Mouse (Mus musculus) common myeloid progenitor, adult 5-6 weeks (primary cell): ENCODE results near the gene Eef1g. TPM values are rescaled to one million over a fixed set of nuclear protein-coding genes. Genes with fewer than 3 reads are reported as not detected.
"Not testable (repeated sequence)": the region's sequence is repeated elsewhere in the genome, so short reads cannot be mapped to it uniquely, and the experiment has no call there.

Experiments
- ATAC-seq: replicated peaks from 2 replicates; pipeline ENCODE4 v1.8.0; 2016; ENCODE audit warnings: low read depth, mild to moderate bottlenecking, moderate TSS enrichment, inconsistent platforms; ENCODE audit not compliant: poor library complexity, severe bottlenecking
- total RNA-seq: library from RNA; stranded (forward); fragments of 200-1000, 187-1606 nt; gene quantifications from 2 replicates; pipeline ENCODE4 v1.2.3, GENCODE M21; 2017

The Eef1g gene
- total RNA-seq, 1 experiment from 2014 or later: 789 TPM

DNA sequence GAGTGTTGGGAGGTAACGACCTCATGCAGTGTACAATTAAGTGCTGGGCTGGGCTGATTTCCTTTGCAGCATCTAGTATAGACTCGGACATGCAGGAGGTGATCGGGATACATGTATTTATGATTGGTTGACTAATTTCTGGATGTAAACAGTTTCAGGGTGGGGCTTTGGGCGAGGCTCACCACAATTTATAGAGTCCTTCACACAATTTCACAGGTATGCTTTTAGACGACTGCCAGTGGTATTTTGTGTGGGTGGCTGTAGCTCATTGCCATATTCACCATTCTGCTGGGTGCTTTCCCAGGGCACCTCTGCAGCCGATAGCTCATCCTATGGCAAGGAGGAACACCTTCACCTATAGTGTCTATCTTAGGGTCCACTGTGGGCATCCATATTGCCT, 31.7 kb downstream of the Eef1g start:
- no peak for ATAC-seq

DNA sequence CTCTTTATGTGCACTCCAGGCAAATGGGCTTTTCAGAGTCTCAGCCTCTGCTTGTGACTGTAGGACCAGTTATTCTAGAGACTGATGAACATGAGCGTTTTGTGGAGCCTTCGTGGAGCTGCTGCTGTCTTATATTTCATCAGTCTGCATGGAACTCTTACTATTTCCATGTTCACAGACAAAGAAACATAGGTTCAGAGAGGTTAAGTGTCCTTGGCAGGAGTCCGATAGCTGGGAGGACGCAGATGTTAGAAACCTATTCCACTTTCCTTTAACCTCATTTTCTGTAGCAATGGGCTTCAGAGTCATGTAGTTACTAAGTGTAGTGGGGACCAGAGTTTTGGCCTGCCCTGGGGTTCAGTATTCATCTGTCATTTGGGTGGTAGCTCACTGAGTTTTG, 32.4 kb downstream of the Eef1g start:
- ATAC-seq: no peak

DNA sequence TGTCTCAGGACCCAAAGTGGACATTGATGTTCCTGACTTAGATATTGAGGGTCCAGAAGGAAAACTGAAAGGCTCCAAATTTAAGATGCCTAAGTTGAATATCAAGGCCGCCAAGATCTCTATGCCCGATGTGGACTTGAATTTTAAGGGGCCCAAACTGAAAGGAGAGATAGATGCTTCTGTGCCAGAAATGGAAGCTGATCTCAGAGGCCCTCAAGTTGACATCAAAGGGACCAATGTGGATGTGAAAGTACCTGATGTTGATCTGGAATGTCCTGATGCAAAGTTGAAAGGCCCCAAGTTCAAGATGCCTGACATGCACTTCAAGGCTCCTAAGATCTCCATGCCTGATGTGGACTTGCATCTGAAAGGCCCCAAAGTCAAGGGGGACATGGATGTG, 40.1 kb downstream of the Eef1g start:
- not testable (repeated sequence) for ATAC-seq

DNA sequence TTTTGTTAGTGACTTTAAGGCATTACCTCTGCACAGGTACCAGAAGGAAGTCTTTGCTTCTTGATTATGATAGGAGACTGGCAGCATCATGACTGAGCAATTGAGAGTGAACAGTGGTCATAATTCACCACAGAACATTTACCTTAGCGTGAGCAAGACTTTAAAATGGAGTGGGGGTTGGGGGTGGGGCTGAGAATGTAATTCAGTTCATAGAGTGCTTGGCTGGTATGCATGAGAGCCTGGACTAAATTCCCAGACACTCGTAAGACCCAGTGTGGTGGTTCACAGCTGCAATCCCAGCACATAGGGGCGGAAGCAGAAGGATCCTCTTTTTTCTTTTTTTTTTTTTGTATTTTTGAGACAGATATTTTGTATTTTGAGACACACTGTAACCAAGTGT, 52.5 kb downstream of the Eef1g start:
- ATAC-seq: no peak

DNA sequence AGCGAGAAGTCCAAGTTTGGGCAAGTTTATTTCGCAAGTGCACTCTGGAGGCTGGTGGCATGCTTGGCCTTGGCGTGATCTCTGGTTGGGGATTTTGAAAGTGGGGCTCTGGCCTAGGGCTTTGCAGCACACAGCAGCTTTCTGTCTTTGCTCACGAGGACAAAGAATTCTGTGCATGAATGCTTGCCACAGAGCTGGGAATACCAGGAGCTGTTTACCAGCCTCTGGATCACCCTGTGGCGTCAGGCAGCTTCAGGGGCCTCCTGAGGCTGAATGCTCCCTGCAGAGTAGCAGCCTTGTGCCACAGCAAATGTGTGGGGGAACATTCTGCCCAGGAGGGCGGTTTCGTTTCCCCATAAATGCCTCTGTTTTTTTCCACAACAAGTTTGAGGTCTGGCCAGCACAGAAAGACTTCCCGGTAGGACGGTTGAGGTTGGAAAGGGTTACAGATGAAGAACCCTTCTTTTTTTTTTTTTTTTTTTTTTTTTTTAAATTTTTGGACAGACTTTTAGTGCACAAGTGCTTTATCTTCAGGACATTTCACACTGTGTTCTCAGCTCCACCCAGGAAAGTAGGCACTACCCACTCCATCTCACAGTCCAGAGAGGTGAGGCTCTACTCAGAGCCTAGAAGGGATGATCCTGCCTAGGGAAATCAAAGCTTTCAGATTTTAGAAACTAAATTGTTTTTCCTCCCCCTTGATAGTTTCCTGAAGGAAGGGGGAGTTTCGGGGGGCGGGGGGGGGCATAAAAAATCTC, 56.4 kb downstream of the Eef1g start:
- ATAC-seq: peak; percentile 85

DNA sequence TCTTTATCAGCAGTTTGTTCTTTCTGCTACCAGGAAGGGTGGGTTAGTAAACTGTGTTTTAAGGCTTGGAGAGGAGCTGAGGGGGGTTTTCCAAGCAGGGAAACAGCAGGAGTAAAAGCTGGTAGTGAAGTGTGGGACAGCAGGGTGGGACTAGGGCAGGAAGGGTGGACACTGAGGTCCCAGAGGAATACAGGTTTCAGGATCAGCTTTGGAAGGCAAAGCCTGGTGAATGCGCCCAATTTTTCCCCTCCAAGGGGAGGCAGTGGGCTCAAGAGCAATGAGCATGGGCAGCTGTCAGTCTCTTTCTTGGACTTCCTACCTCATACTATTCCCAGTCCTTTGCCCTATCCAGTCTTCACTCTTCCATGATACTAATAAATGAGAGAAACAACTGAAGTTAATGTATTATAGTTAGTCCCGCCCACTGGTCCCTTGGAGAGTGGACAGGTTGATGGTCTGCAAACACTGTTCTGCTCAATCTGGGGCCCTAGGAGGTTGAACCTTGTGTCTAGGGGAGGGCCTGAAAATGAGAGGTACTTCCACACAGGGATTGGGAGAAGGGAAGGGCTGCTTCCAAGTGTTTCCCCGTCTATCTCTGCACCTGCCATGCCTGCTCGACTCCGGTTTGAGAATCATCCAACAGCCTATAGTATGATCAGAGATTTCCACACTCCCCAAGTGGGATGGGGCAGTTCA, 58.9 kb downstream of the Eef1g start:
- no peak for ATAC-seq

DNA sequence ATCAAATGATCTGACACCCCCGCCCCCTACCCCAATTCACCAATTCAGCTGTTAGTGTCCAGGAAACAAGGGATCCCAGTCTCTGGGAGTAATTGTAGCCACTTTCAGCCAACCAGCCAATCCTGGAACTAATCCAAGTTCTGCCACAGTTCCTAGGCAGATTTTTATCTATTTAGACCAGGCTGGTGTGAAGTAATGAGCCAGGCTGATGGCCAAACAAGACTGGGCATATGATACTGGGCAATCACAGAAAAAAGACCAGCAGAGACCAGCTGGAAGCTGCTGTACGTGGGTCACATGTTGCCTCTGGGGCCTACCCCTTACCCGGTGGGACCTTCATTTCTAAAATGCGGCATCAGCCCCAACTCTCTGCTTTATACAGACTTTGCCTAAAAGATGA, 59.8 kb downstream of the Eef1g start:
- ATAC-seq: no peak

DNA sequence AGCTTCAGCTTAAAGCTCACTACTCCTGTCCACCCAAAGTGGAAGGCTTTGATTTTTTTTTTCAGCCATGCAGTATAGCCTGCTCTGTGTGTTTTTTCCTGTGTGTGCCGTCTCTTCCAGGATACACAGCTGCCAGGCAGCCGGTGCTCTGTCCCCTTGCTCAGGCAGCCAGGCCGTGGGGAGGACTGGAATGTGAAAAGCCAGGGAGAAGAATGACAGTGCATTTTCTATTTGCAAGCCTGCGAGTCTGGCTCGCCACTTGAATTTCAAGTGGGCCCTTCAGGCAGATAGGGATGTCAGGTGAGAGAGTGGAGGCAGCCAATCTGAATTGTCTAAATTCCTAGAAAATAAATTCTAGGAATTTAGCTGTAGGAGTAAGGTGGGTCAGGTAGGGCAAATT, 61.0 kb downstream of the Eef1g start:
- no peak for ATAC-seq

Other genes starting within 250 kb of the Eef1g start
- gene Slc3a2, start 243.7 kb upstream of the Eef1g start, total RNA-seq: 124 and 150 TPM in 2 replicates
- 121 and 149 TPM in 2 replicates for gene Wdr74, start 231.2 kb upstream of the Eef1g start, total RNA-seq
- gene 1700092M07Rik, start 226.3 kb upstream of the Eef1g start, total RNA-seq: 1.5 and 5.8 TPM in 2 replicates
- gene Stx5a, start 225.6 kb upstream of the Eef1g start, total RNA-seq: 45.7 and 60.0 TPM in 2 replicates
- 126 and 129 TPM in 2 replicates for gene Nxf1, start 210.0 kb upstream of the Eef1g start, total RNA-seq
- gene Tmem223, start 196.0 kb upstream of the Eef1g start, total RNA-seq: 36.9 and 48.2 TPM in 2 replicates
- gene Tmem179b, start 192.6 kb upstream of the Eef1g start, total RNA-seq: 57.4 and 60.0 TPM in 2 replicates
- gene Taf6l, start 180.6 kb upstream of the Eef1g start, total RNA-seq: 10.3 and 11.4 TPM in 2 replicates
- 52.9 and 62.4 TPM in 2 replicates for gene Polr2g, start 168.5 kb upstream of the Eef1g start, total RNA-seq
- 1.8 and 1.9 TPM in 2 replicates for gene Zbtb3, start 164.5 kb upstream of the Eef1g start, total RNA-seq
- gene Ttc9c, start 147.7 kb upstream of the Eef1g start, total RNA-seq: 65.7 and 68.2 TPM in 2 replicates
- gene Hnrnpul2, start 147.0 kb upstream of the Eef1g start, total RNA-seq: 89.1 and 100 TPM in 2 replicates
- gene AC129217.1, start 137.3 kb upstream of the Eef1g start, total RNA-seq: 4.2 TPM in 1 of 2 replicates, not detected in the other
- 34.5 and 41.5 TPM in 2 replicates for gene Bscl2, start 129.6 kb upstream of the Eef1g start, total RNA-seq
- gene Gng3, start 127.8 kb upstream of the Eef1g start, total RNA-seq: not detected in 2 replicates
- gene Lrrn4cl, start 116.3 kb upstream of the Eef1g start, total RNA-seq: 0.73 TPM in 1 of 2 replicates, not detected in the other
- gene Ubxn1, start 95.5 kb upstream of the Eef1g start, total RNA-seq: 176 and 210 TPM in 2 replicates
- 110 and 122 TPM in 2 replicates for gene Uqcc3, start 86.1 kb upstream of the Eef1g start, total RNA-seq
- 7.7 and 35.4 TPM in 2 replicates for gene Lbhd1, start 83.3 kb upstream of the Eef1g start, total RNA-seq
- not detected in 2 replicates for gene Gm49403, start 83.1 kb upstream of the Eef1g start, total RNA-seq
- gene 1810009A15Rik, start 78.2 kb upstream of the Eef1g start, total RNA-seq: 53.0 and 62.6 TPM in 2 replicates
- gene Gm49416, start 78.1 kb upstream of the Eef1g start, total RNA-seq: not detected in 2 replicates
- 10.5 and 18.5 TPM in 2 replicates for gene Ints5, start 74.0 kb upstream of the Eef1g start, total RNA-seq
- gene Ganab, start 69.0 kb upstream of the Eef1g start, total RNA-seq: 63.4 and 73.1 TPM in 2 replicates
- gene B3gat3, start 46.7 kb upstream of the Eef1g start, total RNA-seq: 17.5 and 18.6 TPM in 2 replicates
- 2.0 and 3.2 TPM in 2 replicates for gene Rom1, start 37.7 kb upstream of the Eef1g start, total RNA-seq
- 22.9 and 41.2 TPM in 2 replicates for gene Eml3, start 37.5 kb upstream of the Eef1g start, total RNA-seq
- gene Mta2, start 25.2 kb upstream of the Eef1g start, total RNA-seq: 151 and 180 TPM in 2 replicates
- 19.9 and 25.9 TPM in 2 replicates for gene Tut1, start 13.2 kb upstream of the Eef1g start, total RNA-seq
- 14.1 and 14.9 TPM in 2 replicates for gene Ahnak, start 22.2 kb downstream of the Eef1g start, total RNA-seq
- gene Scgb1a1, start 120.9 kb downstream of the Eef1g start, total RNA-seq: not detected in 2 replicates
- 28.4 and 32.6 TPM in 2 replicates for gene Asrgl1, start 168.6 kb downstream of the Eef1g start, total RNA-seq